Mouse (Mus musculus): ENCODE data around the gene Slc7a6os.

DNA sequence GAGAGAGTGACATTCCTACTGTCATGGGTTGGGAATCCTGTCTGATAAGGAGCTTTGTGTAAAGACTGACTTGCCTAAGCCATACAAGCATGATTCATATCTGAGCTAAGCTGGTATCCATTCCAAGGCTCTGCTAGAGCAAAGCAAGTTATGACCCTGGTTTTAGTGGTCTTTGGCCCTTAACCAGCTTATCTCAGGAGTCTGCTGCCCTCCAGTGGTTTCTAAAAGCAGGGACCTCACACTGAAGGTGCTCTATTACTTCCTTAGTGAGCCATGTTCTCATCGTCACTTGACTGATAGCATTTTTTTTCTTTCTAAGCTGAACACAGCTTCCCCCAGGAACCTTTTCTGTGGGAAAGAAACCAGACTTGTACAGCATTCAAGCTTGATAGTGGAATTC lies 12.0 kb downstream of the Slc7a6os start:
- TF ChIP-seq POLR2A (IDR thresholded peaks at IDR 0.05; ENCODE audit: low read depth, low read length) (no peak), CTCF (IDR thresholded peaks at IDR 0.05; ENCODE audit: borderline replicate concordance, insufficient read depth, low read length) (no peak)
